Mouse (Mus musculus) liver, adult 2 months (tissue): ENCODE measurements at regions not wholly inside any gene's neighbourhood (a gene's known extent, or its start where the extent isn't known, plus 50 kb on each side); places are given as distances from the start of the nearest gene placed in this dataset.

ENCODE experiments used
- CTCF ChIP-seq: fragments of 200-500 bp; IDR thresholded peaks from 2 replicates; pipeline ENCODE4 v1.5.1; 2011; ENCODE audit warnings: low read depth, low read length, control low read depth
- POLR2A ChIP-seq: fragments of 200-500 bp; IDR thresholded peaks from 2 replicates; pipeline ENCODE4 v1.6.1; 2011; ENCODE audit warnings: low read length, control low read depth; ENCODE audit not compliant: insufficient read depth; ENCODE audit errors: extremely low read depth

DNA sequence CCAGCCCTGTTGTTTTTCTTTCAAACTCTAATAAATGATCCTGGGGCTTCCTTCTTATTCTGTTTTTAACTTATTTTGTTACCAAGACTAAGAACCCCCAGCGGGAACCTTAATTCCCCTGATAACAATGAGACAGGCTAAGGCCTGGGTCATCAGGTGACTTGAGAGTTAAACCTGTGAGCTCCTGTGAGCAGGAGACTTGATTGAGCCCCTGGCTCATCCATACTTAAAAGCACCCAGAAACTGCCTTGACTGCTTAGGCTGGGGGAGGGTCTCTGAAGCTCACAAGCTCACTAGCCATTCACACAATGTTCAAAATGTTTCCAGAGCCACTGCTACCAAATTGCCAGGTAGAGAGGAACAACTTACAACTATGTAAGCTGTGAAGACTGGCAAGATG is 109.4 kb downstream of the Hsd17b3 start:
- no peak for TF ChIP-seq CTCF
- TF ChIP-seq POLR2A: no peak
